Mouse (Mus musculus) lung, adult 18-20 months (tissue): ENCODE data around the gene Tmem206.

Experiments used
- DNase-seq, 2 experiments: peaks; one replicate each; pipeline ENCODE4 v3.0.0; 2022; ENCODE audit warnings: mixed read lengths in 2 of 2

Tmem206 gene

GRCm38 (mm10) chr1:191325726-191326232, at the start of gene Tmem206:
Tmem206 (plus strand) TSS chr1:191325912.
- DNase-seq: peak; percentile 96

GRCm38 (mm10) chr1:191276181-191276580, 49.5 kb upstream of the Tmem206 start:
- no peak for DNase-seq

- peak; percentile 87 to 94 for DNase-seq
These were observed 48.1 kb upstream of the Tmem206 start for GRCm38 (mm10) chr1:191277549-191278059.

GRCm38 (mm10) chr1:191278324-191278723, 47.4 kb upstream of the Tmem206 start:
- DNase-seq: no peak

- peak; percentile 57 to 63 for DNase-seq
These were observed 44.5 kb upstream of the Tmem206 start for GRCm38 (mm10) chr1:191281171-191281570.

GRCm38 (mm10) chr1:191282319-191282718, 43.4 kb upstream of the Tmem206 start:
- DNase-seq: no peak

- DNase-seq: peak in 1 of 2 experiments; percentile 22
These were observed 42.3 kb upstream of the Tmem206 start for GRCm38 (mm10) chr1:191283110-191284040.

GRCm38 (mm10) chr1:191284502-191284901, 41.2 kb upstream of the Tmem206 start:
- DNase-seq: no peak

GRCm38 (mm10) chr1:191288762-191289161, 37.0 kb upstream of the Tmem206 start:
- peak; percentile 74 to 83 for DNase-seq

GRCm38 (mm10) chr1:191292348-191292747, 33.4 kb upstream of the Tmem206 start:
- DNase-seq: peak; percentile 63 to 73

- DNase-seq: no peak
These were observed 32.7 kb upstream of the Tmem206 start for GRCm38 (mm10) chr1:191293051-191293450.

- no peak for DNase-seq
These were observed 31.5 kb upstream of the Tmem206 start for GRCm38 (mm10) chr1:191293996-191294795.

- no peak for DNase-seq
These were observed 29.9 kb upstream of the Tmem206 start for GRCm38 (mm10) chr1:191295784-191296183.

- peak; percentile 71 to 82 for DNase-seq
These were observed 29.3 kb upstream of the Tmem206 start for GRCm38 (mm10) chr1:191296445-191296844.

- no peak for DNase-seq
These were observed 27.4 kb upstream of the Tmem206 start for GRCm38 (mm10) chr1:191298304-191298703.

GRCm38 (mm10) chr1:191299215-191299942, 26.3 kb upstream of the Tmem206 start:
- peak; percentile 61 to 68 for DNase-seq

- DNase-seq: peak in 1 of 2 experiments; percentile 47
These were observed 23.8 kb upstream of the Tmem206 start for GRCm38 (mm10) chr1:191301903-191302302.

GRCm38 (mm10) chr1:191303736-191304135, 22.0 kb upstream of the Tmem206 start:
- DNase-seq: peak; percentile 76 to 85

GRCm38 (mm10) chr1:191304216-191304615, 21.5 kb upstream of the Tmem206 start:
- DNase-seq: no peak

- no peak for DNase-seq
These were observed 20.1 kb upstream of the Tmem206 start for GRCm38 (mm10) chr1:191305610-191306009.

- no peak for DNase-seq
These were observed 19.4 kb upstream of the Tmem206 start for GRCm38 (mm10) chr1:191306316-191306715.

GRCm38 (mm10) chr1:191307766-191308455, 17.8 kb upstream of the Tmem206 start:
- DNase-seq: no peak
